Mouse (Mus musculus): ENCODE measurements around the gene Anks1.

DNA sequence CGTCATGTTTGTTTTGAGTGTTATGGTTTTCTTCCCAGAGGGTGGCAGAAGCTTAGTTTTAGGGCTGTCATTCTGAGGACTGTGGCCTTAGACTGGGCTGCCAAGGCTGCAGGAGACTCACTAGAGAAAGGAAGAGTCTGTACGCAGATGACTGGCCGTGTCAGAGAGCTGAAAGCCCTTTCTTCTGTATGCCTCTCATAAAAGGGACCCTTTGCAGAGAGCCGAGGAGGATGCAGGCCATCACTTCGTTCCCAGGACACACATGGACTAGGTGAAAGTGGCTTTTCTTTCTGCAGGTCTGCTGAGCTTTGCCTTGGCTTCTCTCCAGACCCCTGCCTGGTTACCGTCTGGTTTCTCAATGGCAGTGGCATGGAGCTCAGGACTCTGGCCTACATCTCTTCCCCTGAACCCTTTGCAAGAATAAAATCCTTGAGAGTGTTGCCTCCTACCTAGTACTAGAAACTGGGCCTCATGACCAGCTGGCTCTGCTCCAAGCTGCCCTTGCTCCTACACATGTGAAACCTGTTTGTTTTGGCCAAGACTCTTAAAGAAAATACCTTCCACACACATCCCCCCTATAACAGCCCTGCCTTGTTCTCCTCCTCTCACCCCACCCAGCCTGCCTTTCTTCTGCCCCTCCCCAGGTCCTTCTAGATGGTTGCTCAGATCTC lies 36.6 kb downstream of the Anks1 start:
- TF ChIP-seq POLR2A (IDR thresholded peaks at IDR 0.05; ENCODE audit: borderline replicate concordance, extremely low read depth, insufficient read depth, insufficient read length, poor library complexity, severe bottlenecking), result no peak
- no peak for TF ChIP-seq CTCF (IDR thresholded peaks at IDR 0.05; ENCODE audit: borderline replicate concordance, extremely low read depth, insufficient read depth, insufficient read length)
